Mouse (Mus musculus): ENCODE data around the gene Olfr1030. TPM values are rescaled to one million over a fixed set of nuclear protein-coding genes. Genes with fewer than 3 reads are reported as not detected.
"Not testable (repeated sequence)": the region's sequence is repeated elsewhere in the genome, so short reads cannot be mapped to it uniquely, and the experiment has no call there.

Olfr1030 gene
- not detected in 2 replicates for total RNA-seq (2014; rRNA removed)
- not detected in 2 replicates for polyA plus RNA-seq (2015; fragmentation: Nextera tagmentation; extraction: Ambion mirVana)

DNA sequence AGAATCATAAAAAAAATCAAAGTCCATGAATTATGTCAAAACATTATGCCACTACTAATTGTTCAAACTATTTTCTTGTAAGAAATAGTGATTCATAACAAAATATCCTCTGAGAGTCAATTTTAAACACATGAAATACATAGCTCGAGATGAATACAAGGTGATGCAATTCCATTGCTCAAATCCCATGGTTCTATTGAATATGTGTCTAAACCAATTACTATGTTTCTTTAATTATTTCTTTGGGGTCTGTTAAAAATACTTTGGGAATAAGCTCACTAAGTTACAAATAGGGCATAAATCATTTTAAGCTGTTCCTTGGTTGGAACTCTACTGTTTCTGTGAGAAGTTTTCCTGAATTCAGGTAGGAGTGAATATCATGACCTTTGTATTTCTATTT is at the start of gene Olfr1030:
Olfr1030 (plus strand) TSS at position 301 of the 400 bp plus-strand sequence.
- no peak for TF ChIP-seq CTCF (IDR thresholded peaks at IDR 0.05; ENCODE audit: low read depth)
- no peak for ATAC-seq
- WGBS = 71% methylated on average over 1 of the region's 1 CpGs

GRCm38 (mm10) chr2:85950137-85950536 is 28.9 kb upstream of the Olfr1030 start, which contains the start of gene Olfr1028:
Olfr1028 (plus strand) TSS chr2:85950437.
- WGBS = 75% methylated on average over 1 of the region's 1 CpGs

More for the DNA sequence above, at the start of gene Olfr1030:
- Histone ChIP-seq H3K4me1 (ENCODE audit: insufficient read depth) (no peaks in the 10 kb centered on the region), H3K4me2 (ENCODE audit: low read depth) (no peak within 1 kb of the TSS), H3K36me3 (ENCODE audit: insufficient read depth) (no peaks in the 10 kb centered on the region), H3K27ac (ENCODE audit: low read depth, low read length) (no peak within 1 kb of the TSS), H3K9me3 (ENCODE audit: low read length) (no peaks in the 10 kb centered on the region), H3K27me3 (ENCODE audit: insufficient read depth, low read length) (no peaks in the 10 kb centered on the region), H3K9ac (no peak within 1 kb of the TSS), H3K4me3 (ENCODE audit: low read depth, low read length) (no peak within 1 kb of the TSS)
- DNase-seq = no peak

GRCm38 (mm10) chr2:85973595-85973994 is 5.5 kb upstream of the Olfr1030 start, which contains the start of gene Olfr1029:
Olfr1029 (plus strand) TSS chr2:85973895.
- WGBS = 87% methylated on average over 2 of the region's 2 CpGs
- Histone ChIP-seq H3K4me1 (ENCODE audit: insufficient read depth) (no peaks in the 10 kb centered on the region), H3K4me2 (ENCODE audit: low read depth) (no peak within 1 kb of the TSS), H3K27ac (ENCODE audit: low read depth, low read length) (no peak within 1 kb of the TSS), H3K4me3 (ENCODE audit: low read depth, low read length) (no peak within 1 kb of the TSS), H3K9me3 (ENCODE audit: low read length) (no peaks in the 10 kb centered on the region), H3K27me3 (ENCODE audit: insufficient read depth, low read length) (no peaks in the 10 kb centered on the region), H3K36me3 (ENCODE audit: insufficient read depth) (no peaks in the 10 kb centered on the region), H3K9ac (no peak within 1 kb of the TSS)
- DNase-seq (no peak), ATAC-seq (no peak)
- no peak for TF ChIP-seq CTCF (IDR thresholded peaks at IDR 0.05; ENCODE audit: low read depth)

More at GRCm38 (mm10) chr2:85950137-85950536, 28.9 kb upstream of the Olfr1030 start, which contains the start of gene Olfr1028:
- H3K4me2 ChIP-seq (ENCODE audit: low read depth) = no peak within 1 kb of the TSS
- H3K9ac ChIP-seq = no peak within 1 kb of the TSS
- no peak for DNase-seq
- no peaks in the 10 kb centered on the region for H3K4me1 ChIP-seq (ENCODE audit: insufficient read depth)
- H3K9me3 ChIP-seq (ENCODE audit: low read length) = no peaks in the 10 kb centered on the region
- no peaks in the 10 kb centered on the region for H3K27me3 ChIP-seq (ENCODE audit: insufficient read depth, low read length)
- no peak within 1 kb of the TSS for H3K27ac ChIP-seq (ENCODE audit: low read depth, low read length)
- TF ChIP-seq CTCF (IDR thresholded peaks at IDR 0.05; ENCODE audit: low read depth) = no peak
- no peak for ATAC-seq
- no peaks in the 10 kb centered on the region for H3K36me3 ChIP-seq (ENCODE audit: insufficient read depth)
- no peak within 1 kb of the TSS for H3K4me3 ChIP-seq (ENCODE audit: low read depth, low read length)

- Histone ChIP-seq H3K4me3 (ENCODE audit: low read depth, low read length) (no peak within 1 kb of the TSS), H3K36me3 (ENCODE audit: insufficient read depth) (no peaks in the 10 kb centered on the region), H3K9ac (no peak within 1 kb of the TSS), H3K4me2 (ENCODE audit: low read depth) (no peak within 1 kb of the TSS), H3K4me1 (ENCODE audit: insufficient read depth) (no peaks in the 10 kb centered on the region), H3K27ac (ENCODE audit: low read depth, low read length) (no peak within 1 kb of the TSS), H3K27me3 (ENCODE audit: insufficient read depth, low read length) (no peaks in the 10 kb centered on the region), H3K9me3 (ENCODE audit: low read length) (no peaks in the 10 kb centered on the region)
- WGBS = 64% methylated on average over 3 of the region's 3 CpGs
- no peak for TF ChIP-seq CTCF (IDR thresholded peaks at IDR 0.05; ENCODE audit: low read depth)
- DNase-seq (no peak), ATAC-seq (no peak)
Observed at GRCm38 (mm10) chr2:85990004-85990403, 10.9 kb downstream of the Olfr1030 start, which contains the start of gene Olfr1031. Olfr1031 (plus strand) TSS chr2:85990304.

DNA sequence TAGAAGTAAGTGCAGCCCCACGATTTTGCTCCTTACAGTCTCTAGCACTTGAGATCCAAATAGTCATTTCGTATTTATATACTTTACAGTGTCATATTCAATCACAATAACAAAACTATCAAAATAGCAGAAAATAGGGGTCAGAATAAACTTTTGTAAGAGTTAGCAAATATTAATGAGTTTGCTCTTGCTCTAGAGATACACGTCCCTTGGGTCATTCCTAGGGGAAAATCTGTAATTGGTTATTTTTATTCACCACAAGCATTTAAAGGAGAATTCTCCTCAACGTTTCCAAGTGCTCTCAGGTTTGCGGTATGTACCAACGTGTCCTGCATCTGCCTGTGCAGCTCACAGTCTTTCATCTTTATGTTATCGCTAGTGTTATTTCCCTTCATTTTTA is 26.2 kb downstream of the Olfr1030 start, which contains the start of gene Olfr1032:
Olfr1032 (plus strand) TSS at position 301 of the 400 bp plus-strand sequence.
- H3K4me1 ChIP-seq (ENCODE audit: insufficient read depth) = no peaks in the 10 kb centered on the region
- H3K36me3 ChIP-seq (ENCODE audit: insufficient read depth) = no peaks in the 10 kb centered on the region
- H3K9me3 ChIP-seq (ENCODE audit: low read length) = no peaks in the 10 kb centered on the region
- no peak within 1 kb of the TSS for H3K9ac ChIP-seq
- no peak within 1 kb of the TSS for H3K4me2 ChIP-seq (ENCODE audit: low read depth)
- ATAC-seq (no peak), DNase-seq (no peak)
- no peaks in the 10 kb centered on the region for H3K27me3 ChIP-seq (ENCODE audit: insufficient read depth, low read length)
- no peak within 1 kb of the TSS for H3K4me3 ChIP-seq (ENCODE audit: low read depth, low read length)
- WGBS = 88% methylated on average over 7 of the region's 7 CpGs
- TF ChIP-seq CTCF (IDR thresholded peaks at IDR 0.05; ENCODE audit: low read depth) = no peak
- H3K27ac ChIP-seq (ENCODE audit: low read depth, low read length) = no peak within 1 kb of the TSS

- peak within 1 kb of the TSS; percentile 42 for H3K4me2 ChIP-seq (ENCODE audit: low read depth)
- not testable (repeated sequence) for H3K9ac ChIP-seq; H3K27me3 ChIP-seq (ENCODE audit: insufficient read depth, low read length); H3K4me1 ChIP-seq (ENCODE audit: insufficient read depth); H3K36me3 ChIP-seq (ENCODE audit: insufficient read depth); ATAC-seq; H3K9me3 ChIP-seq (ENCODE audit: low read length); H3K27ac ChIP-seq (ENCODE audit: low read depth, low read length)
- H3K4me3 ChIP-seq (ENCODE audit: low read depth, low read length) = peak within 1 kb of the TSS; percentile 27
- 2% methylated on average over 10 of the region's 11 CpGs for WGBS
- DNase-seq = peak; percentile 12
Observed at GRCm38 (mm10) chr2:86020406-86020805, 41.3 kb downstream of the Olfr1030 start, which contains the start of gene Olfr1033. Olfr1033 (plus strand) TSS chr2:86020633.

DNA sequence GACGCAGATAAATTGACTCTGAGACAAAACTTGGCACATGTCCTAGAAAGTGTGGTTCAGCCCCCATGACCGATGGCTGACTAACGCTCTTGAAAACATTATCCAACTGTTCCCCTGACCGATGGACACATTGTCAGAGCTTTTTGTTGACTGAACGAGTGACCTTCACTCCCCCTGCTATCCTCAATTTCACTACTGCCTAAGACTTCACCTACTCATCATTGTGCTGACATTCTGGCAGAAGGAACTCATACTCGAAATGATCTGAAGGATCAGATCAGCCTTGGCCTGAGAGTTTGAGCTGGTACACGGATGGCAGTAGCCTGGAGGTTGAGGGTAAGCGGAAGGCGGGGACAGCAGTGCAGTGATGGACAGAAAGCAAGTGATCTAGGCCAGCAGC is 42.4 kb downstream of the Olfr1030 start:
- WGBS = 69% methylated on average over 3 of the region's 9 CpGs
- not testable (repeated sequence) for H3K27me3 ChIP-seq (ENCODE audit: insufficient read depth, low read length); H3K36me3 ChIP-seq (ENCODE audit: insufficient read depth); H3K27ac ChIP-seq (ENCODE audit: low read depth, low read length); DNase-seq; H3K4me1 ChIP-seq (ENCODE audit: insufficient read depth); ATAC-seq; H3K4me2 ChIP-seq (ENCODE audit: low read depth); H3K9me3 ChIP-seq (ENCODE audit: low read length); H3K4me3 ChIP-seq (ENCODE audit: low read depth, low read length); H3K9ac ChIP-seq

Other genes starting within 250 kb of the Olfr1030 start
- not detected in 2 replicates for gene Olfr1012, start 216.5 kb upstream of the Olfr1030 start, total RNA-seq (2014; rRNA removed)
- not detected in 2 replicates for gene Olfr1012, start 216.5 kb upstream of the Olfr1030 start, polyA plus RNA-seq (2015; fragmentation: Nextera tagmentation; extraction: Ambion mirVana)
- gene Olfr1013, start 212.2 kb upstream of the Olfr1030 start, total RNA-seq (2014; rRNA removed) = not detected in 2 replicates
- gene Olfr1013, start 212.2 kb upstream of the Olfr1030 start, polyA plus RNA-seq (2015; fragmentation: Nextera tagmentation; extraction: Ambion mirVana) = not detected in 2 replicates
- gene Olfr1014, start 206.6 kb upstream of the Olfr1030 start, total RNA-seq (2014; rRNA removed) = not detected in 2 replicates
- gene Olfr1014, start 206.6 kb upstream of the Olfr1030 start, polyA plus RNA-seq (2015; fragmentation: Nextera tagmentation; extraction: Ambion mirVana) = not detected in 2 replicates
- 0.08 TPM in 1 of 2 replicates, not detected in the other for gene Olfr1015, start 197.3 kb upstream of the Olfr1030 start, total RNA-seq (2014; rRNA removed)
- not detected in 2 replicates for gene Olfr1015, start 197.3 kb upstream of the Olfr1030 start, polyA plus RNA-seq (2015; fragmentation: Nextera tagmentation; extraction: Ambion mirVana)
- gene Olfr1016, start 176.7 kb upstream of the Olfr1030 start, total RNA-seq (2014; rRNA removed) = not detected in 2 replicates
- not detected in 2 replicates for gene Olfr1016, start 176.7 kb upstream of the Olfr1030 start, polyA plus RNA-seq (2015; fragmentation: Nextera tagmentation; extraction: Ambion mirVana)
- gene Olfr1018, start 160.8 kb upstream of the Olfr1030 start, total RNA-seq (2014; rRNA removed) = not detected in 2 replicates
- not detected in 2 replicates for gene Olfr1018, start 160.8 kb upstream of the Olfr1030 start, polyA plus RNA-seq (2015; fragmentation: Nextera tagmentation; extraction: Ambion mirVana)
- gene Olfr1019, start 133.8 kb upstream of the Olfr1030 start, total RNA-seq (2014; rRNA removed) = 0.08 TPM in 1 of 2 replicates, not detected in the other
- gene Olfr1019, start 133.8 kb upstream of the Olfr1030 start, polyA plus RNA-seq (2015; fragmentation: Nextera tagmentation; extraction: Ambion mirVana) = not detected in 2 replicates
- not detected in 2 replicates for gene Olfr1020, start 132.2 kb upstream of the Olfr1030 start, total RNA-seq (2014; rRNA removed)
- not detected in 2 replicates for gene Olfr1020, start 132.2 kb upstream of the Olfr1030 start, polyA plus RNA-seq (2015; fragmentation: Nextera tagmentation; extraction: Ambion mirVana)
- gene Olfr1022, start 110.7 kb upstream of the Olfr1030 start, total RNA-seq (2014; rRNA removed) = not detected in 2 replicates
- not detected in 2 replicates for gene Olfr1022, start 110.7 kb upstream of the Olfr1030 start, polyA plus RNA-seq (2015; fragmentation: Nextera tagmentation; extraction: Ambion mirVana)
- not detected in 2 replicates for gene Olfr1023, start 93.6 kb upstream of the Olfr1030 start, total RNA-seq (2014; rRNA removed)
- gene Olfr1023, start 93.6 kb upstream of the Olfr1030 start, polyA plus RNA-seq (2015; fragmentation: Nextera tagmentation; extraction: Ambion mirVana) = not detected in 2 replicates
- not detected in 2 replicates for gene Olfr1024, start 74.2 kb upstream of the Olfr1030 start, total RNA-seq (2014; rRNA removed)
- gene Olfr1024, start 74.2 kb upstream of the Olfr1030 start, polyA plus RNA-seq (2015; fragmentation: Nextera tagmentation; extraction: Ambion mirVana) = not detected in 2 replicates
- not detected in 2 replicates for gene Olfr1025-ps1, start 64.1 kb upstream of the Olfr1030 start, total RNA-seq (2014; rRNA removed)
- not detected in 2 replicates for gene Olfr1025-ps1, start 64.1 kb upstream of the Olfr1030 start, polyA plus RNA-seq (2015; fragmentation: Nextera tagmentation; extraction: Ambion mirVana)
- not detected in 2 replicates for gene Olfr1026, start 57.7 kb upstream of the Olfr1030 start, total RNA-seq (2014; rRNA removed)
- not detected in 2 replicates for gene Olfr1026, start 57.7 kb upstream of the Olfr1030 start, polyA plus RNA-seq (2015; fragmentation: Nextera tagmentation; extraction: Ambion mirVana)
- gene Olfr1028, start 28.8 kb upstream of the Olfr1030 start, total RNA-seq (2014; rRNA removed) = not detected in 2 replicates
- gene Olfr1028, start 28.8 kb upstream of the Olfr1030 start, polyA plus RNA-seq (2015; fragmentation: Nextera tagmentation; extraction: Ambion mirVana) = not detected in 2 replicates
- gene Olfr1029, start 5.4 kb upstream of the Olfr1030 start, total RNA-seq (2014; rRNA removed) = not detected in 2 replicates
- not detected in 2 replicates for gene Olfr1029, start 5.4 kb upstream of the Olfr1030 start, polyA plus RNA-seq (2015; fragmentation: Nextera tagmentation; extraction: Ambion mirVana)
- not detected in 2 replicates for gene Olfr1031, start 11.0 kb downstream of the Olfr1030 start, total RNA-seq (2014; rRNA removed)
- gene Olfr1031, start 11.0 kb downstream of the Olfr1030 start, polyA plus RNA-seq (2015; fragmentation: Nextera tagmentation; extraction: Ambion mirVana) = not detected in 2 replicates
- gene Olfr1032, start 26.3 kb downstream of the Olfr1030 start, total RNA-seq (2014; rRNA removed) = not detected in 2 replicates
- not detected in 2 replicates for gene Olfr1032, start 26.3 kb downstream of the Olfr1030 start, polyA plus RNA-seq (2015; fragmentation: Nextera tagmentation; extraction: Ambion mirVana)
- gene Olfr1033, start 41.4 kb downstream of the Olfr1030 start, total RNA-seq (2014; rRNA removed) = 0.05 and 0.08 TPM in 2 replicates
- gene Olfr1033, start 41.4 kb downstream of the Olfr1030 start, polyA plus RNA-seq (2015; fragmentation: Nextera tagmentation; extraction: Ambion mirVana) = 1.1 and 1.2 TPM in 2 replicates
- gene Olfr1034, start 66.6 kb downstream of the Olfr1030 start, total RNA-seq (2014; rRNA removed) = not detected in 2 replicates
- not detected in 2 replicates for gene Olfr1034, start 66.6 kb downstream of the Olfr1030 start, polyA plus RNA-seq (2015; fragmentation: Nextera tagmentation; extraction: Ambion mirVana)
- not detected in 2 replicates for gene Olfr1036, start 94.7 kb downstream of the Olfr1030 start, total RNA-seq (2014; rRNA removed)
- gene Olfr1036, start 94.7 kb downstream of the Olfr1030 start, polyA plus RNA-seq (2015; fragmentation: Nextera tagmentation; extraction: Ambion mirVana) = not detected in 2 replicates
- not detected in 2 replicates for gene Olfr1037, start 108.1 kb downstream of the Olfr1030 start, total RNA-seq (2014; rRNA removed)
- gene Olfr1037, start 108.1 kb downstream of the Olfr1030 start, polyA plus RNA-seq (2015; fragmentation: Nextera tagmentation; extraction: Ambion mirVana) = not detected in 2 replicates
- gene Olfr1039, start 156.7 kb downstream of the Olfr1030 start, total RNA-seq (2014; rRNA removed) = not detected in 2 replicates
- not detected in 2 replicates for gene Olfr1039, start 156.7 kb downstream of the Olfr1030 start, polyA plus RNA-seq (2015; fragmentation: Nextera tagmentation; extraction: Ambion mirVana)
- not detected in 2 replicates for gene Olfr1040, start 167.5 kb downstream of the Olfr1030 start, total RNA-seq (2014; rRNA removed)
- gene Olfr1040, start 167.5 kb downstream of the Olfr1030 start, polyA plus RNA-seq (2015; fragmentation: Nextera tagmentation; extraction: Ambion mirVana) = not detected in 2 replicates
- not detected in 2 replicates for gene Olfr1042, start 182.6 kb downstream of the Olfr1030 start, total RNA-seq (2014; rRNA removed)
- gene Olfr1042, start 182.6 kb downstream of the Olfr1030 start, polyA plus RNA-seq (2015; fragmentation: Nextera tagmentation; extraction: Ambion mirVana) = not detected in 2 replicates
- gene Olfr1043, start 188.2 kb downstream of the Olfr1030 start, total RNA-seq (2014; rRNA removed) = not detected in 2 replicates
- gene Olfr1043, start 188.2 kb downstream of the Olfr1030 start, polyA plus RNA-seq (2015; fragmentation: Nextera tagmentation; extraction: Ambion mirVana) = not detected in 2 replicates
- gene Olfr1044, start 198.5 kb downstream of the Olfr1030 start, total RNA-seq (2014; rRNA removed) = not detected in 2 replicates
- not detected in 2 replicates for gene Olfr1044, start 198.5 kb downstream of the Olfr1030 start, polyA plus RNA-seq (2015; fragmentation: Nextera tagmentation; extraction: Ambion mirVana)
- gene Olfr52, start 206.4 kb downstream of the Olfr1030 start, total RNA-seq (2014; rRNA removed) = not detected in 2 replicates
- gene Olfr52, start 206.4 kb downstream of the Olfr1030 start, polyA plus RNA-seq (2015; fragmentation: Nextera tagmentation; extraction: Ambion mirVana) = not detected in 2 replicates
- not detected in 2 replicates for gene Olfr1045, start 223.7 kb downstream of the Olfr1030 start, total RNA-seq (2014; rRNA removed)
- not detected in 2 replicates for gene Olfr1045, start 223.7 kb downstream of the Olfr1030 start, polyA plus RNA-seq (2015; fragmentation: Nextera tagmentation; extraction: Ambion mirVana)
- not detected in 2 replicates for gene Olfr1046, start 240.0 kb downstream of the Olfr1030 start, total RNA-seq (2014; rRNA removed)
- gene Olfr1046, start 240.0 kb downstream of the Olfr1030 start, polyA plus RNA-seq (2015; fragmentation: Nextera tagmentation; extraction: Ambion mirVana) = not detected in 2 replicates

Data from forebrain, postnatal 0 days (tissue).